Mouse (Mus musculus): ENCODE measurements at regions not wholly inside any gene's neighbourhood (a gene's known extent, or its start where the extent isn't known, plus 50 kb on each side); places are given as distances from the start of the nearest gene placed in this dataset.

DNA sequence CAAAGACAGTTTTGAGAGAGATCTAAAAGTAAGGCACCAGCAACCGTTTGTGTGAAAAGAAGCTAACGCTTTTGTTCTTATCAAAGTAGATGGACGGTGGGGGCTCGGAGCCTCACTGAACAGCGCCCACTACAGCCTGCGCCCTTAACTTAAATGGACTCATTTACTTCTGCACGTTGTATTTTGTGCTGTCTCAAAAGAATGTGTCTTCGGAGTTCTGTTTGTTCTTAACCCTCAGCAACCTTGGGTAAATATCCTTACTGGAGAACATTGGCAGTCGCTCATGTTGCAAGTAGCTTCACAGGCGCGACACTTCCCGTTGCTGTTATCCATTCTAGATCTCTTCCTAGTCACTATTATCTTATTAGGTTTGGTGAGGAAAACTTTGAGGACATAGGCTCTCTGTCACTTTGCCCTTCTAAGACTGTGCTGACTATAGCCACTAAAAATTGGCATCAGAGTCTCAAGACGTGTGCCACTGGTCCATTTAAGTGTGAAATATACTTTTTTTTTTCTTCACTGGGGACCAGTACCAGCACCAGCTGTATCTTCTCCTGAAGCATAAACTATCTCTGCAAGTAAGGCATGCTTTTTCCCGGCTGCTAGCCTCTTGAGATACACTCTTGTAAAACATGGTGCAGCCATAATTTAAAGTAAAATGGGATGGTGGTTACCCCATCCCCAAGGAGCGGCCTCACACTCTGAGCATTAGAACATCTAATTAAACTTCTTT lies 507.0 kb upstream of the Kif2a start:
- DNase-seq (no peak), ATAC-seq (ENCODE audit: low read depth) (no peak)
- Histone ChIP-seq H3K27me3 (no peaks in the 10 kb centered on the region), H3K36me3 (no peaks in the 10 kb centered on the region), H3K9me3 (replicated peaks) (no peaks in the 10 kb centered on the region), H3K9ac (no peak overlapping the region), H3K4me3 (replicated peaks) (no peak overlapping the region), H3K4me2 (no peak overlapping the region), H3K4me1 (replicated peaks) (no peaks in the 10 kb centered on the region), H3K27ac (no peak overlapping the region)
- WGBS (ENCODE audit: insufficient replicate concordance) = 70% methylated on average over 15 of the region's 15 CpGs

DNA sequence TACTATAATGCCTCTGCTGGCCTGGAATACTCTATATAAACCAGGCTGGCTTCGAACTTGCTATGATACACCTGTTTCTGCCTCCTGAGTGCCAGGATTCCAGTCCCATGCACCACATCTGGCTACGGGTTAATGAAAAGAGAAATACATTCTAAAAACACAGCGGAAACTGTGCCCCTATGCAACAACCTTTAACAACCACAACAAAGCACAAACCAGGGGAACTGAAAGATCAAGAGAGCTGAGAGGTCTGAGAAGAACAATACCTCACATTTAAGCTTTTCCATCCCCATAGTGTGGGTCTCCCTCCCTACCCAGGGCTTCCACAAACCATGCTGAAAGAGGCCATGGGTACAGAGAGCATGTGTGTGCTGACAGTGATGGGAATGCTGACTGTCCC lies 501.0 kb upstream of the Kif2a start:
- no peak for ATAC-seq (ENCODE audit: low read depth)
- no peak for DNase-seq
- Histone ChIP-seq H3K4me2 (no peak overlapping the region), H3K27me3 (no peaks in the 10 kb centered on the region), H3K9ac (no peak overlapping the region), H3K9me3 (replicated peaks) (no peaks in the 10 kb centered on the region), H3K27ac (no peak overlapping the region), H3K36me3 (no peaks in the 10 kb centered on the region), H3K4me3 (replicated peaks) (no peak overlapping the region), H3K4me1 (replicated peaks) (no peaks in the 10 kb centered on the region)
- 70% methylated on average over 3 of the region's 3 CpGs for WGBS (ENCODE audit: insufficient replicate concordance)

DNA sequence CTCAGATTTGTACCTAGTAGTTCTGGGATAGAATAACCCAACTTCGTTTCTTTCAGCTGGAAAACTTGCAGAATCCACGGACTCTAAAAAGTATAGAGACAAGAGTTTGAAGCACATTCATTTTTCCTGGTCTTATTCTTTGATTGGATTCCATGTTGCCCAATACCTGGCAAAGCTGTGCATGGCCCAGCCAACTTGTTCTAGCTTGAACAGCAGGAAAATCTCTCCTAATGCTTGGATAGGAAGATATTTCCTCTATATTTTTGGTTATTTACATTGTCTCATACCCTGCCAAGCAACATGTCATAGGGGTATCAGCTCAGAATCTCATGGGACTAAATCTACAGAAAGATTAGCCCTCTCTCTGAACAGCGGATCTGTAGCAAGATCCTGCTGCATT lies 492.3 kb upstream of the Kif2a start:
- ATAC-seq (ENCODE audit: low read depth) = no peak
- H3K9ac ChIP-seq = no peak overlapping the region
- 61% methylated on average over 3 of the region's 3 CpGs for WGBS (ENCODE audit: insufficient replicate concordance)
- H3K9me3 ChIP-seq (replicated peaks) = no peaks in the 10 kb centered on the region
- H3K4me1 ChIP-seq (replicated peaks) = no peaks in the 10 kb centered on the region
- no peak overlapping the region for H3K4me3 ChIP-seq (replicated peaks)
- H3K36me3 ChIP-seq = no peaks in the 10 kb centered on the region
- no peak for DNase-seq
- no peak overlapping the region for H3K4me2 ChIP-seq
- no peaks in the 10 kb centered on the region for H3K27me3 ChIP-seq
- no peak overlapping the region for H3K27ac ChIP-seq

DNA sequence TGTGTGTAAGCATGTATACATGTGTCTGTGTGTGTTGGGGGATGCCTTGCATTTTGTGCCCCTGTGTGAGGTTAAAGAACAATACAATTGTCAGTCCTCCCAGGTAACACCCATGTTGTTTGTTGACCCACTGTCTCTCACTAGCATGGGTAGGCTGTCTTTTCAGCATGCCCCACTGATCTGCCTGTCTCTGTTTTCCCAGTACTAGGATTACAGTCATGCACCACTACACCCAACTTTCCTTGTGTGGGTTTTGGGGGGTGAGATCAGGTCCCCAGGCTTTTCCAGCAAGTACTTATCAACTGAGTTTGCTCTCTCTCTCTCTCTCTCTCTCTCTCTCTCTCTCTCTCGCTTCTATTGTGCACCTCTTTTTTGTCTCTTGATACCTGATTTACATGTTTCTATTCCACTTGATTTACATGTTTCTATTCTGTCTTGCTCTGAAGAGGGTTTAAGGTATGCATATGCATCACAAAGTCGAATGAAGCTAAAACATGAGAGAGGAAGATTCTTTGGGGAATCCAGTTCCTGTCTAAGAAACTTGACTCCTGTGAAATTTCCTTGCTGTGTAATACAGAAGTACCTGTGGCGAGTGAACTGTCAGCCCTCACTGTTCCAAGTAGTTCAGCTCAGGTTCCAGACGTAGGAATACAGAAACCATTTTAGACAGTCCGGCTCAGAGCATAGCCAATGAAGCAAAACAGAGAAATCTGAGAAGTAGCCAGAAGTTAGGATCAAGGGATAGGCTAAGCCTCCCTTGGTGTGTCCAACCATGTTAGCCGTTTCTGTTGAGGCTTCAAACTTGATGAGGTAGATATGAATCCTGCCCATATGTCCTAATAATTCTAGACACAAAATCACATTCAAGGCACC lies 491.6 kb upstream of the Kif2a start:
- no peak overlapping the region for H3K27ac ChIP-seq
- no peak overlapping the region for H3K9ac ChIP-seq
- no peaks in the 10 kb centered on the region for H3K27me3 ChIP-seq
- DNase-seq (no peak), ATAC-seq (ENCODE audit: low read depth) (no peak)
- H3K4me3 ChIP-seq (replicated peaks) = no peak overlapping the region
- 53% methylated on average over 6 of the region's 6 CpGs for WGBS (ENCODE audit: insufficient replicate concordance)
- H3K36me3 ChIP-seq = no peaks in the 10 kb centered on the region
- H3K9me3 ChIP-seq (replicated peaks) = no peaks in the 10 kb centered on the region
- H3K4me2 ChIP-seq = no peak overlapping the region
- H3K4me1 ChIP-seq (replicated peaks) = no peaks in the 10 kb centered on the region

DNA sequence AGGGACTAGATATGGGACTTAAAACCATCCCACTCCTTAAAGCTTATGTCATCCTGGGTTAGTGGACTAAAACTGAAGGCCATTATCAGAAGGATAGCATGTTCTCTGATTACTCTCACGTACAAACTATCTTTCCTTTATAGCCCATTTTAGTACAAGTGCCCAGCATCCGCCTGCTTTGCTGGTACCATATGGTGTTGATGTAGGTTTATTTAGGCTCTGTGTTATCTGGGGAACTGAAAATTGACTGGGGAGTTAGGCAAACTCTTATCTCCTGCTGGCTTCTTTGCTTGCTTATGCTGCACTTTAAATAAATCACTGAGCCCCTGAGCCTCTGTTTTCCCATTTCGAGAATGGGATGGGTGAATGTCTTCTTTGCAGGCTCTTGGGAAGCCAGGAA lies 485.4 kb upstream of the Kif2a start:
- Histone ChIP-seq H3K9ac (no peak overlapping the region), H3K27ac (no peak overlapping the region), H3K9me3 (replicated peaks) (no peaks in the 10 kb centered on the region), H3K4me2 (no peak overlapping the region), H3K27me3 (no peaks in the 10 kb centered on the region), H3K4me1 (replicated peaks) (no peaks in the 10 kb centered on the region), H3K36me3 (no peaks in the 10 kb centered on the region), H3K4me3 (replicated peaks) (no peak overlapping the region)
- DNase-seq = no peak
- no peak for ATAC-seq (ENCODE audit: low read depth)
- 31% methylated on average over 3 of the region's 3 CpGs for WGBS (ENCODE audit: insufficient replicate concordance)

DNA sequence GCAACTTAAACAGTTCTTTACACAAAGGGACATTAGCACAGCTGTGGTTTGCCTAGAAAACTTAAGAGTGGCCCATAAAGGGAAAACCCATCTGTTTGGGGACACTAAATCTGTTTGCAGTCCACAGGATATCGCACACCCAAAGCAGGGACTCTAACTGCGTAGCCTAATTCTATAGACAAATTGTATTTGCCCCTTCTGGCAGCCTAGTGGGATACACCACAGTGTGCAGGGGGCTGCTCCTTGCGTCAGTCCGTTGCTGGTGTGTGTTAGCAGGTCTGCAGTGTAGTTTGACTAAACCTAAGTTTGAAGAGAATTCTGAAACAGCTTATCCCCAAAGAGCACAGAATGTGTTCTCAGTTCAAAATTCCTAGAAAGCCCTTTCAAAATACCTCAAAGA lies 484.9 kb upstream of the Kif2a start:
- no peak overlapping the region for H3K9ac ChIP-seq
- no peaks in the 10 kb centered on the region for H3K9me3 ChIP-seq (replicated peaks)
- no peak overlapping the region for H3K4me3 ChIP-seq (replicated peaks)
- no peak for ATAC-seq (ENCODE audit: low read depth)
- DNase-seq = no peak
- 61% methylated on average over 4 of the region's 4 CpGs for WGBS (ENCODE audit: insufficient replicate concordance)
- no peak overlapping the region for H3K27ac ChIP-seq
- no peaks in the 10 kb centered on the region for H3K27me3 ChIP-seq
- H3K4me2 ChIP-seq = no peak overlapping the region
- no peaks in the 10 kb centered on the region for H3K4me1 ChIP-seq (replicated peaks)
- H3K36me3 ChIP-seq = no peaks in the 10 kb centered on the region

DNA sequence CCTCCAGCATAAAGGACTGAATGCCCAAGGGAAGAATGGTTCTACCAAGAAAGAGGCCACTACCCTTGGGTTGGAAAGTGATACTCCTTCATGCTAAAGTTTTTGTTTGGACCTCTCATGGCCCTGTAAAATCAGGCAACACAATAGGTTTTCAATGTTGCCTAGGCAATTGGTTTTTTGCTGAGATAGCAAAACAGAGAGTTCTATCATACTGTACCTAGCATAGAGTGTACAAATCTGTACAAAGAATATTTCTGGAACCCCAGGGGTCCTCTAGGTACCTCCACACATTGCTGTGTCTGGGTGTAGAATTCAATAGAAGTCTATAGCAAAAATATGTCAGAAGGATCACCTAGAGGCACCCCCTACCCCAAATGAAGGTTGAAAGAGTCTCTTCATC lies 483.4 kb upstream of the Kif2a start:
- no peak for ATAC-seq (ENCODE audit: low read depth)
- Histone ChIP-seq H3K4me2 (no peak overlapping the region), H3K27me3 (no peaks in the 10 kb centered on the region), H3K27ac (no peak overlapping the region), H3K4me3 (replicated peaks) (no peak overlapping the region), H3K9ac (no peak overlapping the region), H3K4me1 (replicated peaks) (no peaks in the 10 kb centered on the region), H3K36me3 (no peaks in the 10 kb centered on the region), H3K9me3 (replicated peaks) (no peaks in the 10 kb centered on the region)
- no peak for DNase-seq

DNA sequence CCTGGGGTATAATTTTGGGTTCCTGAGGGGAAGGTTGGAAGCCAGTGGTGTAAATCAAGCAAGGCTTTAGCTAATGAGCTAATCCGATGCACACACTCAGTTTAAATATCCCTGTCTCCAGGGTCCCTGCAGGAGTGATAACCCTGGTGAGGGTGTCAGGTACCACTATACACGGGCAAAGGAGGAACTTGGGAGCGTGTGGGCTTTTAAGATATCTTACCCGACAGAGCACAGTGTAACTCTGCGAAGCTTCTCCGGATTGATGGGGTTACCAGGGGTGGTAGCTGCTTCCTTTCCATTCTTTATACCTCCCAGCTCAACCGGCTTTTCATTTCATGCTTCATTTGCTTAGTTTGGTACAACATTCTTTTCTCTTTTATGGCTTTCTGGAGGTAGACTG lies 480.3 kb upstream of the Kif2a start:
- DNase-seq = no peak
- WGBS (ENCODE audit: insufficient replicate concordance) = 18% methylated on average over 7 of the region's 7 CpGs
- no peak for ATAC-seq (ENCODE audit: low read depth)

DNA sequence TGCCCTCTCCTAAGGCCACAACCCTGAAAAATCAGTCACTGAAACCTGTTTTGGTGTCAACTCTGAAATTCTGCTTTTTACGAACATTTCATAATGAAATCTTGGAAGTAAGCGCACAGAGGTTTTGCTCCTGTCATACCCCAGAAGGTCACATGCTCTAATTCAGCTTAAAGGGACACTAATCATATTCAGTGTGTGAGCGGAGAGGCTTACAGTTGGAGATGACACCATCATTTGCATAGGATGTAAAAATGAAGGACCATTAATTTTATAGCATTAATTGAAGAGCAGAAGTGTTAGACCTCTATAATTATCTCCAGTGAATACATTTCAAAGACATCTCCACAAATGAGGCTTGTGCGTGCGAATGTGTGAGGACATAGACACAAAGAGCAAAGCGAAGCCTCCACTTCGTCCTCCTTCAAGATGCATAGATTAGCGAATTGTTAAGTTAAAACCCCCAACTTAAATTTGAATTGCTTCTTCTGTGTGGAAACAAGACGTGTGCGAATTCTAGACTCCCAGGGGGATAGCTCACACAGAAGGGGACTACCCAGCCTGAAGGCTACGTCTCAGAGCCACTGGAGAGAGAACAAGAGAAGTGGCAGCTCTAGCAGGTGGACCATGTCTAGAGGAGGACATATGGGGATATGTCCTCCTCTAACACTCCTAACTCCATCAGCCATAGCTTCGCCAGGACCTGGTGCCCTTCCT lies 479.0 kb upstream of the Kif2a start:
- no peak for DNase-seq
- no peaks in the 10 kb centered on the region for H3K4me1 ChIP-seq (replicated peaks)
- no peaks in the 10 kb centered on the region for H3K36me3 ChIP-seq
- no peak overlapping the region for H3K4me2 ChIP-seq
- H3K9ac ChIP-seq = no peak overlapping the region
- no peak overlapping the region for H3K27ac ChIP-seq
- no peaks in the 10 kb centered on the region for H3K9me3 ChIP-seq (replicated peaks)
- H3K27me3 ChIP-seq = no peaks in the 10 kb centered on the region
- WGBS (ENCODE audit: insufficient replicate concordance) = 75% methylated on average over 12 of the region's 12 CpGs
- ATAC-seq (ENCODE audit: low read depth) = no peak
- H3K4me3 ChIP-seq (replicated peaks) = no peak overlapping the region

More for the DNA sequence above, 480.3 kb upstream of the Kif2a start:
- Histone ChIP-seq H3K4me1 (replicated peaks) (no peaks in the 10 kb centered on the region), H3K4me2 (no peak overlapping the region), H3K4me3 (replicated peaks) (no peak overlapping the region), H3K27me3 (no peaks in the 10 kb centered on the region), H3K27ac (no peak overlapping the region), H3K36me3 (no peaks in the 10 kb centered on the region), H3K9ac (no peak overlapping the region), H3K9me3 (replicated peaks) (no peaks in the 10 kb centered on the region)

DNA sequence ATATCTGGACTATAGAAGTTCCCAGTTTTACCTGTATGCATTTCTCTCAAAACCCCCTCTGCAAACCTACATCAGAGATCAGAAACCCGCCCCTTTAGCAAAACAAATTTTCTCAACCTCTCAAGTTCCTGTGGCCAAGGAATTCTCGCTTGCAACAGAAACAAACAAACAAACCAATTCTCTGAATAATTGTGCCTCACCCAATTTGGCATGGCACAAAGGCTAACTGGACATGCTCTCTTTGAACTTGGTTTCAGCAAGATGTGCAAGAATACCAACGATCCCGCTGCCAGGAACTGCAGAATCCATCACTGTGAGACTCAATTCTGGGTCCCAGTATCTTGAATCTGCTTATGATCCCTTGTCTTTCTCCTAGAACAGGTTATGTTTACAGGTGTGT lies 477.4 kb upstream of the Kif2a start:
- WGBS (ENCODE audit: insufficient replicate concordance) = 71% methylated on average over 4 of the region's 4 CpGs
- DNase-seq (no peak), ATAC-seq (ENCODE audit: low read depth) (no peak)
- Histone ChIP-seq H3K27ac (no peak overlapping the region), H3K4me1 (replicated peaks) (no peaks in the 10 kb centered on the region), H3K9ac (no peak overlapping the region), H3K27me3 (no peaks in the 10 kb centered on the region), H3K4me2 (no peak overlapping the region), H3K9me3 (replicated peaks) (no peaks in the 10 kb centered on the region), H3K4me3 (replicated peaks) (no peak overlapping the region), H3K36me3 (no peaks in the 10 kb centered on the region)

DNA sequence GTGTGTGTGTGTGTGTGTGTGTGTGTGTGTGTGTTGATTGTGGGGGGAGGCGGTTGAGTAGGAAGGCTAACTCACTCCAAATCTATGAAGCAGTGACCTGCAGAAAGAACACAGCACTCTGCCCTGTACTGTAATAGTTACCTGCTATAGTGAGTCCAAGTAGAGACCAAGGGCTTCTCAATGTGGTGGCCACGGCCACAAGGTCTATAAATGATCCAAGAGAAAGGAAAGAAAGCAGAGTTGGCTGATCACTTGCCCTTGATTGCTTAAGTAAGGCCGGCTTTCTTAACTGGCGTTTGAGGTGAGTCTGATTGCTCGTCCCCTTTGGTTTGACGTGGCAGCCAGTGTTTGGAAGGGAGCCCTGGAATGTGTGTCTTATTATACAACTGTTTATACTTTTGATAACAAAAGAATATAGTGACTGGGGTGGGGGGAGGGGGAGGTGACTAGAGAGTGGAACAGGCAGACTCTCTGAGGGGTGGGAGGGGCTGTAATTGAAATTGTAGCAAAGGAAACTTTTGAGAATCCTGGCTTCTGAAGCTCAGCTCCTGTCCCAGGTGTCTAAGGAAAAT lies 473.3 kb upstream of the Kif2a start:
- DNase-seq (no peak), ATAC-seq (ENCODE audit: low read depth) (no peak)
- Histone ChIP-seq H3K4me2 (no peak overlapping the region), H3K27ac (no peak overlapping the region), H3K4me3 (replicated peaks) (no peak overlapping the region), H3K27me3 (no peaks in the 10 kb centered on the region), H3K9me3 (replicated peaks) (no peaks in the 10 kb centered on the region), H3K36me3 (no peaks in the 10 kb centered on the region), H3K4me1 (replicated peaks) (no peaks in the 10 kb centered on the region), H3K9ac (no peak overlapping the region)
- WGBS (ENCODE audit: insufficient replicate concordance) = 63% methylated on average over 6 of the region's 6 CpGs

Data from liver, embryonic 13.5 days (tissue).